In the genomic region with DNA sequence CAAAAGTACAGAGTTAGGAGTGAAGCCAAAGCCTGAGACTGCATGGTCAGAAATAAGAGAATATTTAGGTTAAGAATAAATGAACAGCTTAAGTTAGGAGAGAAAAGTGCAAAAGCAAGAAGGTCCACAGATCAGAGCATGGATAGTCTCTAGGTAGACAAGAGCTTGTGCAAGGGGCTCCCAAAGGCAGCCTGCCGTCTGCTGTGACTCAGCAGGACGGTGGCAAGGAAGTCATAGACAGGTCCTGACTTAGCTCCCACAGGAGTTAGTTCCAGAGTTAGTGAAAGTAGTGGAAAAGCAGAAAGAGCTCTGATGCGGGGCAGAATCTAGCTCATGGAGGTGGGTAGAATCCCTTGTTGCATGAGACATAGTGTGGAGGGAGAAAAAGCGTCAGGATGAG, we compare ENCODE assay signal across 16 mouse cellular contexts.
"Had no signal": no experiment of that assay in that cellular context is flagged by ENCODE, and none has a peak within 500 bp of the region (broad histone marks: within the 10 kb centered on the region; RNA-seq: fewer than 3 reads in every experiment).

No protein-coding gene starts in this region.

- H3K4me3 ChIP-seq: lung, embryonic 15.5 days; midbrain, embryonic 13.5 days; midbrain, embryonic 15.5 days; neural tube, embryonic 12.5 days; stomach, embryonic 15.5 days had no signal

- H3K4me1 ChIP-seq: lung, embryonic 15.5 days; midbrain, embryonic 15.5 days; neural tube, embryonic 12.5 days; stomach, embryonic 15.5 days had no signal

- H3K27ac ChIP-seq: lung, embryonic 15.5 days; macrophage; midbrain, embryonic 13.5 days; midbrain, embryonic 15.5 days; neural tube, embryonic 12.5 days; stomach, embryonic 15.5 days; stomach, postnatal 0 days had no signal

- H3K4me2 ChIP-seq: lung, embryonic 15.5 days; midbrain, embryonic 11.5 days; midbrain, embryonic 13.5 days; midbrain, embryonic 15.5 days; neural tube, embryonic 12.5 days; stomach, embryonic 15.5 days had no signal

- H3K9me3 ChIP-seq: lung, embryonic 15.5 days; midbrain, embryonic 13.5 days; midbrain, embryonic 15.5 days; neural tube, embryonic 12.5 days; stomach, embryonic 15.5 days had no signal

- H3K27me3 ChIP-seq: lung, embryonic 15.5 days; midbrain, embryonic 15.5 days; neural tube, embryonic 12.5 days; stomach, embryonic 15.5 days had no signal

- H3K9ac ChIP-seq: lung, embryonic 15.5 days; midbrain, embryonic 13.5 days; midbrain, embryonic 15.5 days; neural tube, embryonic 12.5 days; stomach, embryonic 15.5 days had no signal

- ATAC-seq: lung, postnatal 0 days; midbrain, embryonic 13.5 days; midbrain, embryonic 15.5 days had no signal

- DNase-seq: lung, adult 2 months; lung, postnatal 14 days; lung, postnatal 36 days; right cerebral cortex, postnatal 14 days; thymus, adult 2 months; thymus, postnatal 25 days; thymus, postnatal 4 days had no signal
